Mouse (Mus musculus) brain, embryonic 18.5 days (tissue): ENCODE measurements at regions not wholly inside any gene's neighbourhood (a gene's known extent, or its start where the extent isn't known, plus 50 kb on each side); places are given as distances from the start of the nearest gene placed in this dataset.

Experiments
- DNase-seq: peaks from one replicate; pipeline ENCODE4 v3.0.0-alpha.2; 2012; ENCODE audit warnings: low read depth, low spot score

- DNase-seq = no peak
These were observed 932.3 kb downstream of the Pcdh9 start for GRCm38 (mm10) chr14:92958138-92958537.

- peak; percentile 34 for DNase-seq
These were observed 935.0 kb downstream of the Pcdh9 start for GRCm38 (mm10) chr14:92955485-92955884.

- DNase-seq = peak; percentile 28
These were observed 982.8 kb downstream of the Pcdh9 start for GRCm38 (mm10) chr14:92907623-92908045.

- no peak for DNase-seq
These were observed 1015.9 kb downstream of the Pcdh9 start for GRCm38 (mm10) chr14:92874548-92874947.

- no peak for DNase-seq
These were observed 1024.0 kb downstream of the Pcdh9 start for GRCm38 (mm10) chr14:92866462-92866861.

GRCm38 (mm10) chr14:92862942-92863341, 1027.5 kb downstream of the Pcdh9 start:
- DNase-seq = no peak

GRCm38 (mm10) chr14:92860723-92861122, 1029.8 kb downstream of the Pcdh9 start:
- DNase-seq = no peak

GRCm38 (mm10) chr14:92833646-92834045, 1056.8 kb downstream of the Pcdh9 start:
- DNase-seq = no peak

GRCm38 (mm10) chr14:92829171-92829570, 1061.3 kb downstream of the Pcdh9 start:
- DNase-seq = peak; percentile 3

GRCm38 (mm10) chr14:92826576-92827284, 1063.7 kb downstream of the Pcdh9 start:
- DNase-seq = no peak

- no peak for DNase-seq
These were observed 1070.4 kb downstream of the Pcdh9 start for GRCm38 (mm10) chr14:92820061-92820460.
